Mouse (Mus musculus): ENCODE data around the gene Adam1a.

The Adam1a gene

DNA sequence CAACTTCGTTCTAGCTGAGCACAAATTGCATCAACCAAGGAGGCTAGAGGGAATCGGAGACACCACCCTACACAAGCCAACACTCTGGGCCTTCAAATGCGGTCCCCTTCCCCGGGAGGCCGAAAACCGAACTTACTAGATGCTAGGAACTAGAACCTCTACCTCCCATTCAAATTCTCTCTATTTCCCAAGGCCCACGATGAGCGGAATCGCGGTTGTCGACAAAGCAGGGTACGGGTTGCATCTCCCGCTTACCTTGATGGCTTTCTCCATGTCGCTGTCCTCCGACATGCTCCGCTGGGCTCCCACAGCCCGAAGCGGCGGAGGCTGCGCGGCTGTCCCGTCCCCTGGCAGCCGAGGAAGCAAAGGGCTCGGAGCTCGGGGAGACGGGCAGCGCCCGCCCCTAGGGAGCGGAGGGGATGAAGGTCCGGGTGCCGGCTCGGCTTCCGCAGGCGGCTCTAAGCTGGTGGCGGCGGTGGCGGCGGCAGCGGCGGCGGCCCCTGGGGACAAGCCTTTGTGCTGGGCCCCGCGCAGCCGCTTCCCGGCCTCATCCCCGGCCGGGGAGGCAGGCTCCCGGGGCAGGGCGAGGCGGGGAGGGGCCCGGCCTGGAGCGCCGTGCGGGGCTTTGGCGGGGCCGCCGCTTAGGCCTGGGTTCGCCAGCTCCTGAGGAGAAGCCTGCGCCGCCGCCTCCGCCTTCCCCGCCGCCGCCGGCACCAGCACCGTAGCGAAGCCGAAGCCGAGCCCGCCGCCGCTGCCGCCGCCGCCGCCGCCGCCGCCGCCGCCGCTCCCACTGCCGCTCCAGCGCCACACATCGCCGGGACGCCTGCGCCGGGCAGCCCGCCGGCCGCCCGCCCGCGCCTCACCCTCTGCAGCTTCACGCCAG is at the start of gene Adam1a, which contains the start of gene Gm42878:
Gene Adam1a, minus strand, starts transcription at position 573 of the 883 bp plus-strand sequence.
Gene Gm42878, minus strand, starts transcription at position 573 of the 883 bp plus-strand sequence.
- peak; percentile 34 to 47 for DNase-seq (ENCODE audit: low spot score in 2 of 2)

DNA sequence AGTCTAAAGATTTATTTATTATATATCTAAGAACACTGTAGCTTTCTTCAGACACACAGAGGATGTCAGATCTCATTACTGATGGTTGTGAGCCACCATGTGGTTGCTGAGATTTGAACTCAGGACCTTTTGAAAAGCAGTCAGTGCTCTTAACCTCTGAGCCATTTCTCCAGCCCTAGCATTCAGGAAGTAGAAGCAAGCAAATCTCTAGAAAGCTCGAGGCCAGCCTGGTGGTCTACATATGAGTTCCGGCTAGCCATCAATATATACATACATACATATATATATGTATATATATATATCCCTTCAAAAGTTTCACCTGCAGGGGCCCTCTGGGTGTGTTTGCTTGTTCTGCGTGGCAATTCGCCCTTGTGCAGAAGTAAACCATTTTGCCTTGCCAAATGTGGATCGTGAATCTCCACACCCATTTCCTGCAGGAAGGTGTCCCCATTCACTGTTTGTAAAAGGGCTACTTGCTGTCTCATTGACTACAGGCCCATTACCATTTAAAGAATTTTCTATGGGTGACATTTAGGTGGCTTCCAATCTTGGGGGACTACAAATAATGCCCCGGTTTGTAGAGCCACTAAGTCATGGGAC is 49.5 kb upstream of the Adam1a start:
- no peak for DNase-seq (ENCODE audit: low spot score in 2 of 2)

DNA sequence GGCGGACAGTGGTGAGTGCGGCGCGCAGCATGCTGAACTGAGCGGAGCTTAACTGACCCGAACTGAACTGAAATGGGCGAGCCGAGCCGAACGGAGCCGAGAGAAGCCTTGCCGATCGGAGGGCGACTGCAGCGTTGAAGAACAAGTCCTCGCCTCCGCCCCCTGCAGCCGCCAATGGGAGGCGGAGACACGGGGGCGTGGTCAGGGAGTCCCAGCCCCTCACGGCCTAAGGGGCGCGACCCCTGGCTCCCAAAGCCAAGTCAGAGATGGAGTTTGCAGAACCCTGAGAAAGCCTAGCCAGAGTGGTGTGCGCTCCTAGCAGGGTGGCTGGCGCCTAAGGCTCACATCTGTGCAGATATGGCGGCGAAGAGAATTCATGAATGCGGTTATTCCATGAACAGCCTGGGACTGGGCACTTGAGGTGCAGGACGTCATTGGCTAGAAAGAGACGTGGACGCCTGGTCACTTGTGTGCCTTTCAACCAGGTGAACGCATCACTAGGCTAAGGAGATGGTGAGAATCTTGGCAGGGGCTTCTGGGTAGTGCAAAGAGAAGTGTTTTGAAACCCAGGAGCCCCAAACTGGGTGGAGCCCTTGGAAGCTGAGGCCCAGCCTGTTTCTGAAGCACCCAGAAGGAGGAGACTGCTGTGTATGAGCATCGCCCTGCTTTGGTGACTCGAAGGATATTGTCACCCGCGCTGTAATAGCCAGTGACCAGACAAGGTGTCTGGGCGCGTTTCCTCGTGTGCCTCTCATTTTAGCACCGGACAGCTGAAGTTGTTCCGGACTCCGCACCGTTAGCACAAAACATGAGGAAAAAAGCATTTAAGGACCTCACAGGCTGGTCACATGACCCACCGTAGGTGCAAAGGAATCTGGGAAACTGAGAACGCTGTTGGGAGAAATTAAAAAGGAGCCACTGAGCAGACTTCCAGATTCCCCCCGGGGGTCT is 48.4 kb upstream of the Adam1a start, which contains the start of gene Aldh2:
Gene Aldh2, minus strand, starts transcription at position 374 of the 951 bp plus-strand sequence.
- peak; percentile 60 to 73 for DNase-seq (ENCODE audit: low spot score in 2 of 2)

DNA sequence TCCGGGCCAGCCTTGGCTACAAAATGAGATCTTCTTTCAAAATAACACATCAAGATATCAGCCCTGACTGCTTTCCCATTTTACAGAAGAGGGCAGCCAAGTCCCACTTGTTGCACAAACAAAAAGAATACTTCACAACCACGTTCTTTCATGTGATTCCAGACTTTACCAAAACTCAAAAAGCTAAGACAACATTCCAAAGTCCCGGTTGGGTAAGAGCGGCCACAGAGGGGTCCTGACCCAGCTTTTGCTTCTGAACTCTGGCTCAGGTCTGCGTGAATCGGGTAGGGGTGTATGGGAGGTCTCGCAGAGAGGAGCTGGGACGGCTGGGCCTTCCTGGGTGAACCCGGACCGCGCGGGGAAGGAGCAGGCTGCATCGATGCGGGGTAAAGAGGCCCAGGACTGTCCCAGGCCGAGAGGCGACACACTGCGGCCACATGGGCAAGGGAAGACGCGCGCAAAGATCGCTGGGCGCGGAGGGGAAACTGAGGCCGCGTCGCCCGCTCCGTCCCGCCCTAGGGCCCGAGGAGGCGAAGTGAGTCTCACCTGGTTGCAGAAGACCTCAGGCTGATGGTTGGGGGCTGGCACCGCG is 47.6 kb upstream of the Adam1a start:
- no peak for DNase-seq (ENCODE audit: low spot score in 2 of 2)

DNA sequence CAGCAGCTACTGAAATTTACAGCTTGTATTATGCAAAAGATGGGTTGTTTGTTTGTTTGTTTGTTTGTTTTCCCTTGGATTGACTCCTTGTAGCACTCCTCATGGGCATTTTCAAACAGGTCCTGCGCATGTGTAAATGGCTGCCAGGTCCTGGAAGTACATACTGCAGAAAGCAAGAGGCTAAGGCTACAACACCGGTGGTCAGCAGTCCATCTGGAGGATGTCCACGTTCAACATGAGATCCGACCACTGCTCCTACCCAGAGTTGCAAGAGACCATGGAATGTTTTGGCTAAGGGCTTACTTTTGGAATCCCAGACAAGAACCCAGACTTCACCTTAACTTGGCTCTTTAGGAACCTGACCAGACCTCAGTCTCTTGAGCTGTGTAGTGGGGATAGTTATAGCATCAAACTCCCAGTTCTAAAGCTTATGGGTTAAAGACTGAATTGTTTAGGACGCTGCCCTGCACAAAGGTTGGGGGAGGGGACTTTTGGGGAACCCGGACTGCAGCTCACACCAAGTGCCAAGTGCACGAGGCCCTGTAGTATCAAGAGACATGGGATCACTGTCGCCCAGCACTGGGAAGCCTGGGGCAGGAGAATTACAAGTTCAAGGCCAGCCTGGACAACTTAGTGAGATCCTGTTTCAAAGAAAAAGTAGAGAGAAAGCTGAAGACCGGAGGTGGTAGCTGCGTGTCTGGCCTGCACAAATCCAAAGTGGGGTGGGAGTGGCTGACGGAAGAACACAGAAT is 47.0 kb upstream of the Adam1a start:
- DNase-seq (ENCODE audit: low spot score in 2 of 2) = no peak

DNA sequence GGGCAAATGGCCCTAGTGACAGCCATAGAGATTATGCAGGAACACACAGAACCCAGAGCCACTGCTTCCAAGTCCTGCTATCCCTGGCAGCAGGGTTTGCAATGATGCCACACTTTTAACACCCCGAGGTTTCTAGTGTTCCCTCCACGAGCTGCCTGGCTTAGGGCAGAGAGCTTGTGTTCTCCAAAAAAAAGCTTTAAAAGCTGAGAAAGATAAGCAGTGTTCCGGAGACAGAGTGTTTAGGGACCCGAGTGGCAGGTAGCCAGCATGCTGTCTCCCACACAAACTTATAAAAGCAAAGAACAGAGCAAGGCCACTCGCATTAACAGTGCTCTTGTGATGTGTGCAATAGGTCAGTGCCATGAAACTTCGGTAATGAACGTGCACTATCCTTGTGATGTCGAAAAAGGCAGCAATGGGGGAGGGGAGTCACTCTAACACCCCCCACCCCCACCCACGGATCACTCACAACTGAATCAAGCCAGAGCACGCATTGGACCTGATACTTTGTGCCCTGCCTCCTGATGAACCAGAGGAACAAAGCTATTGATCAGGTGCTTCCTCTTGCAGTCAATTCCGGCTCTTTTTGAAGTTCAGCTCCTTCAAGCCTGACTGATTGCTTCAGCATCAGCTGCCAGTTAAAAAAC is 46.3 kb upstream of the Adam1a start:
- DNase-seq (ENCODE audit: low spot score in 2 of 2) = no peak

DNA sequence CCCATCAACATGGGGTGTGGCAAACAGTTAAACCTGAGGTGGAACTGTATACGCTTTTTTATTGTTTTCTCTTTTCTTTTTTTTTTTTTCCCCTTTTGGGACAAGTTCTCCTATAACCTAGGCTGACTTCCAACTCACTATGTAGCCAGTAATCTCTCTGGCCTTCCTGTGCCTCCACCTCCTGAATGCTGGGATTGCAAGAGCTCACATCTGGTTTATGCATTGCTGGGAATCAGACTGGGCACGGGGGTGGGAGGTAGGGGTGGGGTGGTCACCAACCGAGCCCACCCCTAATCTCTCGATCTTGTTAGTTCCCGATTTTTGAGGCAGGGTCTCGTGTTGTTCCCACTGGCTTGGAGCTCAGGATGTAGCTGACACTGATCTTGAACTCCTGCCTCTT is 44.6 kb upstream of the Adam1a start:
- no peak for DNase-seq (ENCODE audit: low spot score in 2 of 2)

DNA sequence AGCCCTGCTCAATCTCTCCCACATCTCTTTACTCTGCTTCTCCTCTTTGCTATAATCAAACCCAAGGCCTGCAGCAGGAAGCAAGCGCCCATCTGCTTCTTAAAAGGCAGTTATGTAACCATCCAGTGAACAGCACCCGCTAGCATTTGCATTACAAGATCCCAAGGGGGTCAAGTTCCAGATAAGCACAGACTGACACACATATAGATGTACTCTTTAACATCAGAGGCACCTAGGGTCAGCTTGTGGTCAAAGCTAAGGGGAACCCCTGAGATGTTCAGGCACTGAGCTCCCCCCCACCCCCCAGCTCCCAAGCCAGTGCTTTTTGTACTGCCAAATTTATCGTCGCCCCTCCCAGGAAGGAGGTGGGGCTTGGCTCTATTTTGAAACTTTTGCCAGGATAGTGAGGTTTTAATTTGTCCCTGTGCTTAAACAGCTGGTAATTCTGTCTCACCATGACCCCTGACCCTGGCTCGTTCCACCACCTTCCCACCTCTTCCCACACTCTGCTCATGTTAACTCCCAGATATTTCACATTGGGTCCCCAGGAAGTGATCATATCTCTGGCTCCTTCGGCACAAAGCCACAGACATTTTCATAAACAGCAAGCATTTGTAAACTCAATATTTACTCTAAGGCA is 41.2 kb upstream of the Adam1a start:
- peak in 1 of 2 experiments; percentile 39 for DNase-seq (ENCODE audit: low spot score in 2 of 2)

DNA sequence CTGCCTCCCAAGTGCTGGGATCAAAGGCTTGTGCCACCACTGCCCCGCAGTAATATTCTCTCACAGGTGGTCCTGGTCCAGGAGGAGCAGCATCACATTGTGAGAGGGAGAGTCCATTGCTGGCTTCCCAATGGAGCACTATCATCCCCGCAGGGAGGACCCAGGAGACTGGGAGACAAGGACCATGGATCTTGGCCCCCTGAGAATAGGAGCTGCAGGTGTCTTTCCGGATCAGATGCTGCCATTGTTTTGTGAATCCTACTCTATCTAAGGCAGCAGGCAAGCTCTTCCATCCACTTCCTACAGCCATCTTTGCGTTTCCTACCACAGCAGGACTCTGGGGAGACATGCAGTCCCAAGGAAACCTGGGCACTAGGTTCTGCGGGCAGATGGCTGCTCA is 40.4 kb upstream of the Adam1a start:
- no peak for DNase-seq (ENCODE audit: low spot score in 2 of 2)

DNA sequence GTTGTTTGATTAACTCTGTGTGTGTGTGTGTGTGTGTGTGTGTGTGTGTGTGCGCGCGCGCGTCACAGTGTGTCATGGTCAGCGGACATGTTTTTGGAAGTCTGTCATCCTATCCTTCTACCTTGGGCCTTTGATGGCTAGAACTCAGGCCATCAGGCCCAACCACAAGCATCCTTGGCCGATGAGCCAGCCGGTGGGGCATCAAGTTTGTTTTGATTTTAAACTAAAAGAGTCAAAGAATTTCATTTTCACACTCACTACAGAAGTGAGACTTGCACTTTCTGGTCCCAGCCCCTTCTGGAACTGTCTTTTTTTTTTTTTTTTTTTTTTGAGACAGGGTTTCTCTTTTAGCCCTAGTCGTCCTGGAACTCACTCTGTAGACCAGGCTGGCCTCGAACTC is 39.7 kb upstream of the Adam1a start:
- DNase-seq (ENCODE audit: low spot score in 2 of 2) = peak; percentile 34 to 57

DNA sequence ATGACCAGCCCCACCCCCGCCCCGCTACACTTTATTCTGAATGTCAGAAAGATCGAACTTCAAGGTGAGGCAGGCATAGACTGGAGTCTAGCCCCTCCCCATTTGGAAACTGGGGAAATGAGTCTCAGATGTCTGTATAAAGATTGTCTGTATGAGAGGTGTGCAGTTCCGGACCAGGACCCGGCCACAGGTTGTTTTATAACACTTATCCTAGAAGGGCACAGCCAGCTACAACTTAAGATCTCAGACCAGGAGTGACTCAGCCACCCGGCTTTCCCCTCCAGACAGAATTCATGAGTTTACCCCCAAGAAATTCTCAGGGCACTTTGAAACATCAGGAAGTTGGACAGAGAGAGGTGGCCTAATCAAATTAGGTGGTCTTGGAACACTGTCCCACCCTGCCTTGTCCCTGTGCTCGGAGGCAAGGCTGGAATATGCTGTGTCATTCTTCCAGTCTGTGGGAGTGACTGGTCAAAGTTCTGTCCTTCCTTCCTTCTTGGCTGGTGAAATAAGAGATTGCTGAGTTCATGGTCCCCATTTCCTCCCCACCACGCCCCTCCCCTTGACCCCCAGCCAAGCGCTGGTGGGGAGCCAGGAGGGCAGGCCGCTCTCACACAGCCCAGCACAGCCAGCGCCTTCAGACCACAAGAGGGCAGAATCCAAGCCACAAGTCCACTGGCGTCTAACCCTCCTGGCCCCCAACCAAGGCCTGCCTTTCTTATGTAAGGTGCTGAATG is 38.7 kb upstream of the Adam1a start:
- DNase-seq (ENCODE audit: low spot score in 2 of 2) = peak; percentile 67 to 68

DNA sequence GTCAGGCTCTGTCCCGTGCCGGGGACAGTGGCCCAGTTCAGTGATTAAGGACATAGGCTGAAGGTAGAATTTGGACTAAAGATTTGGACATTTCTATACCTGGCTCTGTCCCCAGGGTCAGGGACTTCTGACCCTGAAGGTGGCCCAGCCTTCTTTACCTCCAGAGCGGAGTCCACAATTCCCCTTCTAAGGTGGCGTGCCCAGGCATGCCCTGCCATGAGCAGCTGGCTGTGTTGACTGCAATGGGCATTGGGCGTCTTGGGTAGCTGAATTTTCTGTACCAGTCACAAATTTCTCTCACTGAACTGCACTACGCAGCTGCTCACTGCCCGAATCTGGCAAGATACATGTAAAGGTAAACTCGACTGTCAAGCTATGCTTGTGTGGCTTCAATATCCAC is 36.7 kb upstream of the Adam1a start:
- no peak for DNase-seq (ENCODE audit: low spot score in 2 of 2)

DNA sequence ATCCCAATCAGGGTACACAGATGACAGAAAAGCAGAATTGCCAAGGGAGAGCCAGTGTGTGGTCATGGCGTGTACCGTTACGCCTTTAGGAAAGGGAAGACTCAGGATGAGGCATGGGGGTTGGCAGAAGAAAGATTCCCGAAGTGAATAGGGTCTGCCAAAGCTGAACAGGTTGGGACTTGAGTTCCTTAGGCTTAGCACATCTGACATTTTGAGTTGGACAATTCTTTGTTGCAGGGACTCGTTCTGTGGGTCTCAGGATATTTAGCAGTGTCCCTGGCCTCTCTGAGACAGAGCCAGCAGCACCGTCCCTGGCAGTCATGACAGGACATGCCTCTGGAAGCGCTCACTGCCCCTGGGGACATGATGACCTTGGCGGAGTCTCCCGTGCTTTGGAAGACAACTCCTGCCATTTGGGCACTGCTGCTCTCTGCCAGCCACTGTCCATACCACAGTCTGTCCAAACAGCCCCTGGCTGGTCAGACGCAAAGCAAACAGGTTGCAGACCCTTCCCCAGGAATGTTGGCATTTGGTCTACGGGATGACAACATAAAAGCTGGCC is 31.7 kb upstream of the Adam1a start:
- DNase-seq (ENCODE audit: low spot score in 2 of 2) = no peak

DNA sequence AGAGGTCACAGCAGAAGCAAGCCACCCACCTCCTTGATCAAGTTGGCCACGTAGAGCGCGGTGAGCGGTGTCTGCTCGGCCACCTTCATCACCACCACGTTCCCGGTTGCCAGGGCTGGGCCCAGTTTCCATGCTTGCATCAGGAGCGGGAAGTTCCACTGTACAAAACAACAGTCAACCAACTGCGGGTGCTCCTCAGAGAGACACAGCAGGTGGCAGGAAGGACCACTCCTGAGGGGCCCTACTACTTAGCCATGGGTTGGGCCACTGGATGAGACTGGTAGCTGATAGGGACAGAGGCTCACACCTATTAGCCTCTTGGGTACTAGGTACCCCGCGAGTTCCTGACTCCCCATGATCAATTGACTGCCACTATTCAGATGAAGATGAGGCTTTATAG is 30.6 kb upstream of the Adam1a start:
- no peak for DNase-seq (ENCODE audit: low spot score in 2 of 2)

DNA sequence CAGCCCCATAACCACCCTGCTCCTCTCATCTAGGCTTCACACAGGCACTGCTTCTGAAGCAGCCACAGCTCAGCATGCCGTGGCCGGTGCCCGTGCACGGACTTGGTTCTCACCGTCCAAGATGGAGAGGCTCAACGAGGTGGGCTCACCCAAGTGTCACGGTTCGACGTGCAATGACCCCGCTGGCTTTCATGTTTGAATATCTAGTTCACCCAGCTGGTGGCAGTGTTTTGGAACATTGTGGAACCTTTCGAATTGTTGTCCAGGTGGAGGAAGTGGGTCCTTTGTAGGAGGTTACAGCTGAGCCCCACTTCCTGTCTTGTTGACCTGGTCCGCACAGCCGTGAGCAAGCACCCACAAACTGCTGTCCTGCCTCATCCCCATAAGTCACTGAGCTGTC is 28.9 kb upstream of the Adam1a start:
- DNase-seq (ENCODE audit: low spot score in 2 of 2) = peak in 1 of 2 experiments; percentile 25

DNA sequence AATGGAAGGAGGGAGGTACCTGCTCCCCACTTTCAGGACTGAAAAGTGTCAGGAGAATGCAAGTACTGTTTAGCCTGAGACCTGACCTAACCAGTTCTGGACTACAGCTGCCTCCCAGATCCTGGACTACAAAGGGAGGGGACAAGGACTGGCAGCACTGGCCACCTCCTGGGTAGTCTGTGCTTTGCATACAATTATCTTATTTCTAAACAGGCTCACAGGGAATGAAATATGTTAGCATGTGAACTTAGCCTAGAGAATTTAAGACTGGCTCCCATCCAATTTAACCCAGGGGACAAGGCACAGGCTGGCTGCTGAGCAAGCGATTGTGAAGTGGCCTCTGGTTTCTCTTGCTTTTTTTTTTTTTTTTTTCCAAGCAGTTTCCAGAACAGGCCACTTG is 25.5 kb upstream of the Adam1a start:
- DNase-seq (ENCODE audit: low spot score in 2 of 2) = no peak

DNA sequence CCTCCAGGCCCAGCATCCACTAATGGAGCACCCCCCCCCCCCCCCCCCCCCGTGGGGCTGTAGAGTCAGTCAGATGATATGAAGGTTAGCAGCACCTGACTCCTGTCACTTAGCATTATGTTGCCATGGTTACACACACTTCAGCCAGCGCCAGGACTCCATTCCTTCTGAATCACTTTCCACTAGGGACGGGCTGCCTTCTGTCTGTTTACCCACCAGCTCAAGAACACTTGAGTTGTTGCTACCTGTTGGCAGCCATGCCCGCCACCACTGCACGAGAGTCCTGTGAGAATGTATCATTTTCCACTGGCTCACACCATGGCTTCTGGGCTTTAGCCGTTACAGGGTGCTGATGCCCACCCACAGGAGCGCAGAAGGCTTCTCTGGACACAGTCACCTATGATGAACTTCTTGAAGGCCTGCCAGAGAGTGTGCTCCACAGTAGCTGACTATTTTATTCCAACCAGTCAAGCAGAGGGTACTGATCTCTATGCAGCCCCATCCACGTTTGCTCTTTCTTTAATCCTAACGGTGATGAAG is 24.7 kb upstream of the Adam1a start:
- DNase-seq (ENCODE audit: low spot score in 2 of 2) = no peak

DNA sequence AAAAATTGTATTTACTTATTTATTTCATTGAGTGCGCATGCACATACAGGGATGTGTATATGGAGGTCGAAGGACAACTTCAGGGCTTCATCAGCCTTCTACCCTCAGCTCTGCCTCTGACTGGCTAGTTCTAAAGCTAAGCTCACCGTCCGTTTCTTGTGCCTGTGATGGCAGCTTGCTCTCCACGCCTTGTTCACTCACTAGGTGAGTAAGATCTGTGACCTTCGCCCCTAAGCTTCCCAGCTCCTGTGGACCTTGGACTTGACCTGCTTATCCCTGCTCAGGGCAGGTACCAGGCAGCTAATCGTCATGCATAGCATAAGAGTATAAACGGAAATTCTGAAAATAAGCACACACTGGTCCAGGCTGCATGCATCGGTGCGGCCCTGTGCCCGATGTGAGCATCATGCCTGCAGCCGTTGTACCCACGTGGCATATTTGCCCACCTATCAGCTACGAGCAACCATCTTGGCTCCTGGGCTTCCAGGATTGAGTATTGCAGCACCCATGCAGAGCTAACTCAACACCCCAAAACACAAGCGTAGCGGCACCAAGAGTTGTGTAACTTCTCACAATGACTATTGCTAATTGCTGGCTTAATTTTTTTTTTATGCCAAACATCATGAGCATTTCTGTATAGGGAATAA is 20.9 kb upstream of the Adam1a start:
- no peak for DNase-seq (ENCODE audit: low spot score in 2 of 2)

Data from natural killer cell, adult 2 months (primary cell).